Mouse (Mus musculus) midbrain, embryonic 10.5 days (tissue): ENCODE data around the gene Ern1. TPM values are rescaled to one million over a fixed set of nuclear protein-coding genes. Genes with fewer than 3 reads are reported as not detected.

Experiments used
- DNase-seq: peaks from one replicate; pipeline ENCODE4 v3.0.0-alpha.2; 2017; ENCODE audit warnings: low spot score
- H3K27ac ChIP-seq: fragments of 300-500 bp; sonication (generic); replicated peaks from 2 replicates; pipeline ENCODE4 v1.5.1; 2016; ENCODE audit warnings: mild to moderate bottlenecking
- H3K27me3 ChIP-seq: fragments of 300-500 bp; sonication (generic); 2 replicates; pipeline ENCODE4 v1.6.1; 2016; ENCODE audit warnings: low read depth, mild to moderate bottlenecking; ENCODE audit not compliant: poor library complexity, severe bottlenecking
- H3K36me3 ChIP-seq: fragments of 300-500 bp; sonication (generic); 2 replicates; pipeline ENCODE4 v1.6.1; 2016; ENCODE audit warnings: mild to moderate bottlenecking, moderate library complexity
- H3K4me1 ChIP-seq: fragments of 300-500 bp; sonication (generic); 2 replicates; pipeline ENCODE4 v1.6.1; 2016
- H3K4me3 ChIP-seq: fragments of 300-500 bp; sonication (generic); 2 replicates; pipeline ENCODE4 v1.5.1; 2016; ENCODE audit warnings: mild to moderate bottlenecking, moderate library complexity
- H3K9me3 ChIP-seq: fragments of 300-500 bp; sonication (generic); replicated peaks from 2 replicates; pipeline ENCODE4 v1.6.1; 2016; ENCODE audit warnings: mild to moderate bottlenecking
- WGBS: fragments of 180-500 bp; shearing (Covaris S2); methylation state at CpG from one replicate; pipeline ENCODE4 v1.1.7; 2016; 5-methylcytosine and 5-hydroxymethylcytosine counted together
- polyA plus RNA-seq: library from polyadenylated mRNA; unstranded; fragments of >200 nt; fragmentation: Nextera tagmentation; extraction: Ambion mirVana; gene quantifications from 2 replicates; pipeline ENCODE4 v1.2.1, GENCODE M21; 2016

Gene Ern1
- polyA plus RNA-seq, 1 experiment from 2014 or later, result 5.2 TPM

- H3K27ac ChIP-seq, result no peak overlapping the region
- no peak overlapping the region for H3K4me3 ChIP-seq
- no peaks in the 10 kb centered on the region for H3K9me3 ChIP-seq
- no peak for DNase-seq
- 82% methylated on average over 19 of the region's 19 CpGs for WGBS
- H3K36me3 ChIP-seq, result no peaks in the 10 kb centered on the region
- no peaks in the 10 kb centered on the region for H3K27me3 ChIP-seq
- H3K4me1 ChIP-seq, result peaks cover 9% of the 10 kb centered on the region
Observed at GRCm38 (mm10) chr11:106355382-106356128, 132.1 kb downstream of the Ern1 start.

- no peak for DNase-seq
- H3K27me3 ChIP-seq, result peaks cover 4% of the 10 kb centered on the region; the same call in 1 of the 2 replicates
Observed at GRCm38 (mm10) chr11:106354181-106354580, 133.5 kb downstream of the Ern1 start.

GRCm38 (mm10) chr11:106353188-106353587 is 134.5 kb downstream of the Ern1 start, which contains the start of gene Scn4a:
TSS of gene Scn4a (minus strand) at chr11:106353288.
- DNase-seq, result no peak
- WGBS, result 93% methylated on average over 12 of the region's 12 CpGs
- H3K4me1 ChIP-seq, result peaks cover 9% of the 10 kb centered on the region

More at GRCm38 (mm10) chr11:106354181-106354580, 133.5 kb downstream of the Ern1 start:
- Histone ChIP-seq H3K9me3 (no peaks in the 10 kb centered on the region), H3K4me3 (no peak overlapping the region), H3K27ac (no peak overlapping the region), H3K36me3 (no peaks in the 10 kb centered on the region), H3K4me1 (peaks cover 9% of the 10 kb centered on the region)
- 69% methylated on average over 1 of the region's 1 CpGs for WGBS

GRCm38 (mm10) chr11:106351941-106352340 is 135.7 kb downstream of the Ern1 start:
- DNase-seq, result no peak
- H3K27ac ChIP-seq, result no peak overlapping the region
- 89% methylated on average over 4 of the region's 4 CpGs for WGBS

More at GRCm38 (mm10) chr11:106353188-106353587, 134.5 kb downstream of the Ern1 start, which contains the start of gene Scn4a:
- Histone ChIP-seq H3K27ac (no peak within 1 kb of the TSS), H3K9me3 (no peaks in the 10 kb centered on the region), H3K27me3 (peaks cover 6% of the 10 kb centered on the region; the same call in 1 of the 2 replicates), H3K4me3 (no peak within 1 kb of the TSS), H3K36me3 (no peaks in the 10 kb centered on the region)

GRCm38 (mm10) chr11:106351253-106351652 is 136.4 kb downstream of the Ern1 start:
- peaks cover 6% of the 10 kb centered on the region; the same call in 1 of the 2 replicates for H3K27me3 ChIP-seq
- no peak for DNase-seq
- H3K4me3 ChIP-seq, result no peak overlapping the region
- no peaks in the 10 kb centered on the region for H3K9me3 ChIP-seq
- 0 out of 2 replicates have a peak overlapping the region, but pooled peaks have one; percentile 49 for H3K27ac ChIP-seq
- H3K36me3 ChIP-seq, result no peaks in the 10 kb centered on the region
- H3K4me1 ChIP-seq, result peaks cover 9% of the 10 kb centered on the region
- 78% methylated on average over 3 of the region's 3 CpGs for WGBS

More at GRCm38 (mm10) chr11:106351941-106352340, 135.7 kb downstream of the Ern1 start:
- Histone ChIP-seq H3K36me3 (no peaks in the 10 kb centered on the region), H3K27me3 (peaks cover 6% of the 10 kb centered on the region; the same call in 1 of the 2 replicates), H3K9me3 (no peaks in the 10 kb centered on the region), H3K4me3 (no peak overlapping the region), H3K4me1 (peaks cover 9% of the 10 kb centered on the region)

GRCm38 (mm10) chr11:106350853-106351252 is 136.8 kb downstream of the Ern1 start:
- Histone ChIP-seq H3K36me3 (no peaks in the 10 kb centered on the region), H3K9me3 (no peaks in the 10 kb centered on the region), H3K4me3 (no peak overlapping the region), H3K4me1 (peaks cover 9% of the 10 kb centered on the region), H3K27ac (no peak overlapping the region), H3K27me3 (peaks cover 6% of the 10 kb centered on the region; the same call in 1 of the 2 replicates)
- no peak for DNase-seq
- WGBS, result 57% methylated on average over 5 of the region's 5 CpGs

- no peak overlapping the region for H3K27ac ChIP-seq
- no peaks in the 10 kb centered on the region for H3K9me3 ChIP-seq
- no peak for DNase-seq
- no peak overlapping the region for H3K4me3 ChIP-seq
- H3K36me3 ChIP-seq, result no peaks in the 10 kb centered on the region
- WGBS, result 84% methylated on average over 6 of the region's 6 CpGs
- peaks cover 20% of the 10 kb centered on the region for H3K4me1 ChIP-seq
- peaks cover 6% of the 10 kb centered on the region; the same call in 1 of the 2 replicates for H3K27me3 ChIP-seq
Observed at GRCm38 (mm10) chr11:106349772-106350171, 137.9 kb downstream of the Ern1 start.

- Histone ChIP-seq H3K9me3 (no peaks in the 10 kb centered on the region), H3K36me3 (no peaks in the 10 kb centered on the region), H3K4me3 (no peak overlapping the region), H3K27ac (peak overlapping the region; percentile 64), H3K4me1 (peaks cover 37% of the 10 kb centered on the region), H3K27me3 (peaks cover 6% of the 10 kb centered on the region; the same call in 1 of the 2 replicates)
- WGBS, result 50% methylated on average over 6 of the region's 6 CpGs
- DNase-seq, result peak; percentile 33
Observed at GRCm38 (mm10) chr11:106344910-106345309, 142.7 kb downstream of the Ern1 start.

Other genes with a start within 250 kb of the Ern1 start
- 78.1 and 83.8 TPM in 2 replicates for gene Ftsj3, start 231.8 kb downstream of the Ern1 start, polyA plus RNA-seq
- gene Psmc5, start 231.7 kb downstream of the Ern1 start, polyA plus RNA-seq, result 408 and 433 TPM in 2 replicates
- gene Smarcd2, start 214.9 kb downstream of the Ern1 start, polyA plus RNA-seq, result 19.3 and 20.0 TPM in 2 replicates
- 0.06 and 0.15 TPM in 2 replicates for gene Tcam1, start 211.2 kb downstream of the Ern1 start, polyA plus RNA-seq
- not detected in 2 replicates for gene Gh, start 186.0 kb downstream of the Ern1 start, polyA plus RNA-seq
- 0.99 TPM in 2 replicates for gene Cd79b, start 173.1 kb downstream of the Ern1 start, polyA plus RNA-seq
- gene Scn4a, start 134.6 kb downstream of the Ern1 start, polyA plus RNA-seq, result 0.10 and 0.15 TPM in 2 replicates
- 0.10 TPM in 1 of 2 replicates, not detected in the other for gene Prr29, start 122.4 kb downstream of the Ern1 start, polyA plus RNA-seq
- 13.4 and 15.0 TPM in 2 replicates for gene Icam2, start 99.8 kb downstream of the Ern1 start, polyA plus RNA-seq
- 5.6 and 7.5 TPM in 2 replicates for gene Tex2, start 125.6 kb upstream of the Ern1 start, polyA plus RNA-seq